Mouse (Mus musculus) liver, postnatal 0 days (tissue): ENCODE measurements around the gene A930033H14Rik.

Source experiments
- CTCF ChIP-seq: sonication (generic); IDR thresholded peaks from 2 replicates; pipeline ENCODE4 v1.5.1; 2016; ENCODE audit warnings: antibody characterized with exemption, low read depth
- EP300 ChIP-seq: IDR thresholded peaks from 2 replicates; pipeline ENCODE4 v1.6.1; 2016; ENCODE audit warnings: antibody characterized with exemption, low read depth, mild to moderate bottlenecking

DNA sequence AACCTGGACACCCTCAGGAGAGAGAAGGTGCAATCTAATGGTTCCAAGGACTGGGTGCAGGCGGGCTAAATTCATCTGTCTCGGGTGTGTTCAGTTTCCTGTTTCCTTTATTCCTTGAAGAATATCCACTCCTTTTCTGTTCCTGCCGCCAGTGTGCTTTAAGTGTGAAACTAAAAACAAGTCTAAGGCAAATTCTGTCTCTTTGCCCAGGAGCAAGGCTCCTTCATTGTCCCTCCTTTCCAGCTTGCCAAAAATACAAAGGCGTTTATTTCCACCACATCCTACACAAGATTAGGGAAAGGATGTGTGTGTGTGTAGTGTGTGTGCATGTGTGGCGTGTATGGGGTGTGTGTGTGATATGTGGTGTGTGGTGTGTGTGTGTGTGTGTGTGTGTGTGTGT is 50.3 kb downstream of the A930033H14Rik start:
- TF ChIP-seq EP300 (no peak), CTCF (no peak)
